Mouse (Mus musculus) embryonic fibroblast, embryonic 13.5 days (primary cell): Measurements from ENCODE around the gene Gmip.

Source experiments
- CTCF ChIP-seq: IDR thresholded peaks from 2 replicates; pipeline ENCODE4 v1.5.1; 2011; ENCODE audit warnings: mild to moderate bottlenecking, control low read depth, low read length, moderate library complexity, borderline replicate concordance; ENCODE audit not compliant: insufficient read depth
- POLR2A ChIP-seq: IDR thresholded peaks from 2 replicates; pipeline ENCODE4 v1.6.1; 2011; ENCODE audit warnings: low read depth, mild to moderate bottlenecking, control low read depth, low read length, moderate library complexity

- TF ChIP-seq CTCF (no peak), POLR2A (no peak)
These were observed 12.0 kb downstream of the Gmip start for GRCm38 (mm10) chr8:69820466-69820865.
